Mouse (Mus musculus) Patski (cell line): ENCODE measurements around the gene Sowahb. TPM values are rescaled to one million over a fixed set of nuclear protein-coding genes. Genes with fewer than 3 reads are reported as not detected.
A peak's percentile ranks its signal among the peaks of the same experiment; 100 is the strongest.

Source experiments
- ATAC-seq: fragments of 100-300 bp; one replicate; pipeline ENCODE4 v1.8.0; 2021
- CTCF ChIA-PET: fragments of 350-600 bp; sonication (Branson Sonifier 250); formaldehyde crosslinking; loops from one replicate; lab custom pipeline; 2022; ENCODE audit warnings: inconsistent platforms; lab: Charles Lee
- POLR2A ChIA-PET: fragments of 350-600 bp; sonication (Branson Sonifier 250); formaldehyde crosslinking; loops from one replicate; lab custom pipeline; 2022; ENCODE audit warnings: antibody characterized with exemption, inconsistent platforms; lab: Charles Lee
- DNase-seq: peaks from one replicate; pipeline ENCODE4 v3.0.0-alpha.2; 2011; ENCODE audit warnings: low read depth, low spot score
- H3K27me3 ChIP-seq: fragments of 371-371 bp; one replicate; pipeline ENCODE4 v1.5.1; 2021
- CTCF ChIP-seq: fragments of 100-300 bp; IDR thresholded peaks from one replicate; pipeline ENCODE4 v1.5.1; 2021
- in situ Hi-C: fragments of 300-500 bp; cut with MboI; formaldehyde crosslinking; loops from 3 replicates; pipeline ENCODE4 v1.11.1; 2018; ENCODE audit warnings: low pct_unique_long_range_greater_than_20kb, mixed read lengths
- polyA plus RNA-seq: library from polyadenylated mRNA; unstranded; gene quantifications from one replicate; pipeline ENCODE4 v1.2.3, GENCODE M21; 2021

Sowahb gene
- polyA plus RNA-seq, 1 experiment from 2014 or later = 0.18 TPM

DNA sequence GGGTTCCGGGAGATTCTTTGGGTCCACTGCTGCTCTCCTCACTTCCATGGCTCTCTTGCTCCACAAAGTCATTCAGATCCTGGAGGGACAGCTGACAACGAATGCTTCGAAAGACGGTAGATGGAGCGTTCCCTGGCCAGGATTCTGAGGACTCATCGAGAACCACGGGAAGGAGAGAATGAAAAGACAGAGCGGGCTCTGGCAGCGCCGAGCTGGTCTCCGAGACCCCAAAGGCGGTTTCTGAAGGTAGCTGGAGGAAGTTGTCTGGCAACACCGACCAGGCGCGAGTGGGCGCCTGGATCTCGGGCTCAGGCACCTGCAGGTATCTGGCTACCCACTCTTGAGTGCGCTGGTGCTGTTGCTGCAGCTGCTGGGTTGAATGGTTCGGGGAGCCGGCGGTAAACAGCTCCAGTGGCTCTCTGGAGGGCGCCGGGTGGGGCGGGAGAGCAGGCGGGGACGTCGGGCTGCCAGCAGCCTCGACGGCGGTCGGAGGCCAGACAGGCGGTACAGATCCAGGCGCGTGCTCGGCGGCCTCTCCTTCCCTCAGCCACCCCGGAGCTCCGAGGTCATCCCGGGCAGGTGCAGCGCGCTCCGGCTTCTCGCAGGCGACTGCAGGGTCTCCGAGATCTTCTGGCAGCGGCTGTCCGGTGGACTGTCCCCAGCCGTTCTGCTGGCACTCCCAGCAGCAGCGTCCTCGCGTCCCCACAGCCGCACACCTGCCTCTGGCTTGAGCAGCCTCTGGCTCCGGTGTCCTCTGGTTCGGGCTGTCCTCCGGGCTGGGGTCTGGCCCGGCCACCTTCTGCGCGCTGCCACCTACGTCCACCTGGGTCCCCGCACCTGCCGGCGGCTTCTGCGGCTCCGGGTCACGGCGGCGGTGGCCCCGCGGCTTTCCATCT is 886 bp downstream of the Sowahb start:
- TF ChIP-seq CTCF = no peak
- POLR2A ChIA-PET = interaction anchor here (0.8 kb wide), 1 partner anchor 30 kb away, joined by 3 read pairs; no protein-coding TSS in a partner anchor
- ATAC-seq = no peak
- CTCF ChIA-PET = no interaction called here
- in situ Hi-C loops = no loop called here
- no peaks in the 10 kb centered on the region for H3K27me3 ChIP-seq
- DNase-seq = no peak

DNA sequence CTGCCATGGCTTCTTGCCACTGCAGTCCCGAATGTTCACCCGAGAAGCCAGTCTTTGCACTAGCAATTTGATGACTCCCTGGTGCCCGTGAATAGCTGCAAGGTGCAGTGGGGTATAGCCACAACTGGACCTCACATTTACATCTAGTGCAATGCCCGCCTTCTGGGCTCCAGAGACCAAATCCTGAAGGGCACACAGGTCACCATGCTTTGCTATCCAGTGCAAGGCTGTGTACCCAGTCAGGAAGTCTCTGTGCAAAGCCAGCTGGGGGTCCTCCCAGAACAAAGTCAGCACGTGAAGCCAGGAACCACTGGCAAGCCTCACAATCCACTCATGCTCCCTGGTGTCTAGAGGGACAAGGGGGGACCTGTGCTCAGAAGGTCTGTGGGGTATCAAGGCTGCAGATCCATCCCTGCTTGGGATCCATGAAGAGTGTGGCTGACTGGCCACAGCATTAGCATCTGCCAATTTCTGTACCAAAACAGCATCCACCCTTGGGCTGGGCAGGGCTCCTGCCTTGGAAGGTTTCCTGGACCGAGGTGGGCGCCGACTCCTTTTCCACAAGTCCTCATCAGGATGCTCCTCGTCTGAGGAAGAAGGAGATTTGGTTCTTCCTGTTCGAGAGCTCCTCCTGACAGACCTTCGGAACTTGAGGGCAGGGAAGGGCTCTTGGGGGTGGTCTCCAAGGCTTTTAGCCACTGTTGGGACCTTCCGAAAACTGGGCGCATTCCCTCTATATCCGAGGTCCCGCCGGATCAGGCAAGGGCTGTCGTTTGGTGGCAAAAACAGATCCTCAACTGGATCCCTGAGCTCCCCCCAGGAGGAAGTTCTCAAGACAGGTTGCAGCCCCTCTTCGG is 1.8 kb downstream of the Sowahb start:
- POLR2A ChIA-PET = interaction anchor here (0.8 kb wide), 1 partner anchor 31 kb away, joined by 3 read pairs; no protein-coding TSS in a partner anchor
- in situ Hi-C loops = no loop called here
- no peak for ATAC-seq
- DNase-seq = no peak
- no peaks in the 10 kb centered on the region for H3K27me3 ChIP-seq
- CTCF ChIA-PET = interaction anchor here (0.8 kb wide), 1 partner anchor 10 kb away, joined by 3 read pairs; no protein-coding TSS in a partner anchor
- TF ChIP-seq CTCF = no peak

DNA sequence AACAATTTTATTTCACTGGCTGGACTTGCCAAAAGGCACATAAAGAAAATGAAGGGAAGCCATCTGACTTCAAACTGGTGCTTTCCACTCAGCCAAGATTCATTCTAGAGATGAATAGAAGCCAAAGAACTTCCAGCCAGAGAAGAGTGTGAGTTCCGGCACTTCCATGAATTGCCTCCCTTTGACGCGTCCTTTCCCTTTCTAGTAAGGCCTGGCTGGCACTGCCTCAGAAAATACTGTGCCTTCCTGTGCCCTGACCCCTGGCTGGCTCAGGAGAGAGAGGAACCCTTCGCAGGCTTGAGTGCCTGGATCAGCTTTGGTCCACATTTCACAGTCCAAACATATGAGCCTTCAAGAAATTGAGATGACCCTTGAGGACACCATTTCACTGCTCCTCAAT is 2.8 kb downstream of the Sowahb start:
- ChIA-PET POLR2A (no interaction called here), CTCF (interaction anchor here (0.8 to 1.8 kb wide), 2 partner anchors 10 to 11 kb away, joined by 3 to 5 read pairs; no protein-coding TSS in a partner anchor)
- TF ChIP-seq CTCF = no peak
- no peaks in the 10 kb centered on the region for H3K27me3 ChIP-seq
- in situ Hi-C loops = no loop called here
- no peak for ATAC-seq
- DNase-seq = no peak

DNA sequence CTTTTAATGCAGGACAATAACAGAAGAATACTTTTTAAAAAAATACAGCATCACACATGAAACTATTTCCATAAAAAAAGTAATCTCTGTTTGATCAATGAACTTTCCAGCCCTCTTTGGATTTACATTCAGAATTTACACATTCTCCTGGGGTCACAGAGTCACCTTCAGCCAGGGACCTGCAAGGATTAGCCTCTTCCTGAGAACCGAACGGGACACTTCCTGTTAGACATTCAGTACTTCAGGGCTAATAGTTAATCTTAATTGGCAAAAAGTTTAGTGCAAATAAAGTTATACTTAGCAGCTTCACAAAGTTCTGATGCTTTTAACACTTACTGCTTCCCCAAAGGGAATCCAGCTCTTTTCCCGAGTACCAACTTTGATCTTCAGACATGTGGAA is 3.5 kb downstream of the Sowahb start:
- in situ Hi-C loops = no loop called here

DNA sequence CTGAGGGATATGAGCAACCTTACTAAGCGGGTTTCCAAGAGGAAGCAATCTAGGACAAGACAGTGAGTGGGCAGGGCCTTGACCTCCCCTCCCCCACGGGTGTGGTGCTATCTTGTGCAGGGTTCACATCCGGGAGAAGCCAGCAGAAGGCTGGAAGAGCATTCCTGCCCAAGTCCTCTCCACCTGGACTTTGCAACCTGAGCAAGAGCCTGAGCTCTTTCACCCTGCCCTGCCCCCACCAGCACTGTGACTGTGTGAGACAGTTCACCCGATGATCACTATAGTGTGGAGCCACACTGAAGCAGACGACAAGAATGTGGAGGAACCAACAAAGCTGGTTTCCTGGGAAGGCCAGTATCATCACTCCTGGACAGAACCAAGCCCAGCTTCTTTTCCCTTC is 4.7 kb downstream of the Sowahb start:
- DNase-seq (no peak), ATAC-seq (no peak)
- POLR2A ChIA-PET = interaction anchor here (0.6 kb wide), 1 partner anchor 26 kb away, joined by 6 read pairs; no protein-coding TSS in a partner anchor
- H3K27me3 ChIP-seq = no peaks in the 10 kb centered on the region
- CTCF ChIA-PET = interaction anchor here (1.1 to 1.3 kb wide), 2 partner anchors 10 to 13 kb away, joined by 3 to 4 read pairs; no protein-coding TSS in a partner anchor
- in situ Hi-C loops = no loop called here
- no peak for TF ChIP-seq CTCF

More for the DNA sequence above, 3.5 kb downstream of the Sowahb start:
- ChIA-PET CTCF (interaction anchor here (1.8 kb wide), 1 partner anchor 9 kb away, joined by 5 read pairs; no protein-coding TSS in a partner anchor), POLR2A (interaction anchor here (0.5 kb wide), 1 partner anchor 358 kb away, joined by 9 read pairs; the partner anchor contains the start of gene Shroom3)
- no peaks in the 10 kb centered on the region for H3K27me3 ChIP-seq
- TF ChIP-seq CTCF = no peak
- ATAC-seq = no peak
- no peak for DNase-seq

DNA sequence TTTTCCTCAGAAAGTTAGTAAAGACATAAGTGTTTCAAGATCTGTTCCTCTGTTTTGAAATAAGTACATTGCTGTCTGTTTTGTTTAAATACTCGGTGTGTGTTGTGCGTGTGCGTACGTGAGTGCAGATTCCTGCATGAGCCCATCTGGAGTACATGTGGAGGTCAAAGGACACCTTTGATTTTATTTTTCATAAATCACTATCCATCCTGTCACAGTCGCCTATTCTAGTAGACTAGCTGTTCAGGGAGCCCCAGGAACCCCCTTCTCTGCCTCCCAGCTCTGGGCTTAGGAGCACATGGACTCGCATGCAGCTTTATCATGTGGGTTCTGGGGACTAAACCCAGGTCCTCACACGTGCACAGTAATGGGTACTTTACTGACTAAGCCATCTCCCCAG is 8.6 kb downstream of the Sowahb start:
- DNase-seq = no peak
- TF ChIP-seq CTCF = no peak
- CTCF ChIA-PET = no interaction called here
- H3K27me3 ChIP-seq = no peaks in the 10 kb centered on the region
- in situ Hi-C loops = no loop called here
- no peak for ATAC-seq
- POLR2A ChIA-PET = no interaction called here

- ChIA-PET POLR2A (interaction anchor here (0.6 kb wide), 1 partner anchor 10 kb away, joined by 3 read pairs; no protein-coding TSS in a partner anchor), CTCF (no interaction called here)
- DNase-seq (no peak), ATAC-seq (peak; percentile 75)
- in situ Hi-C loops = no loop called here
- no peak for TF ChIP-seq CTCF
- H3K27me3 ChIP-seq = no peaks in the 10 kb centered on the region
These were observed 9.5 kb downstream of the Sowahb start for GRCm38 (mm10) chr5:93035285-93035684.

DNA sequence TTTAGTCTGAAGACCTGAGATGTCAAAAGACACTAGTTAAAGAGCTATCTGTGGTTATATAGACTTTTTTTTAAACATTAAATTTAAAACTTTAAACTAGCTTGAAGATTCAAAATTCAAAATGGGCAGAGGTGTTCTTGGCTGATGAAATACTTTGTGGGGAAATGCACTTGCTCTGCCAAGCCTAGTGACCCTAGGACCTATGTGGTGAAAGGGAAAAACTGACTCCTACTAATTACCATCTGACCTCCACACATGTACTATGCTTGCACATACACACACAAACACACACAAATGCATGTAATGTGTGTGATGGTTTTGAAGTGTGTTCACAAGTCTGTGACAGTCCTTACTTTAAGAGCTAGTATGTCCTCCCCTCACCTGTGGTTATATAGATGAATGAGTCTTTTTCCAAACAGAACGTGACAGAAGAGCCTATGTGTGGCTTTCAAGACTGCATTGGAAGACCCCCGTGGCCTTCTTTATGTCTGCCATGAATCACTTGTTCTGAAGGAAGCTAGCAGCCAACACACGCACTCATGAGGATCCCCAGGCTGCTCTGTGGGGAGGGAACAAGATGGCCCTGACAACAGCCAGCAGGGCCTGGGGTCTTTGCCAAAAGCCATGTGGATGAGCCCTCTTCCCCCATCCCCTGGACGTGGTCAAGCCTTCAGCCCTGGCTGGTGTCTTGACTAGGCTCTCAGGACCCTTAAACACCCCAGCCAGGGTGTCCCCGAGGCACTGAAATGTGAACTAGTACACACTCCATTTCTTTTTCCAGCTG is 11.5 kb downstream of the Sowahb start:
- POLR2A ChIA-PET = interaction anchor here (0.6 to 1.3 kb wide), 3 partner anchors 50 to 268 kb away, joined by 3 to 4 read pairs (median 3); partner anchors contain the start of gene Sept11
- DNase-seq (no peak), ATAC-seq (no peak)
- CTCF ChIA-PET = interaction anchor here (1.2 to 1.7 kb wide), 4 partner anchors 8 to 63 kb away, joined by 4 to 5 read pairs (median 4); no protein-coding TSS in a partner anchor
- H3K27me3 ChIP-seq = no peaks in the 10 kb centered on the region
- TF ChIP-seq CTCF = no peak
- in situ Hi-C loops = no loop called here

- no peaks in the 10 kb centered on the region for H3K27me3 ChIP-seq
- in situ Hi-C loops = no loop called here
- TF ChIP-seq CTCF = no peak
- ATAC-seq (no peak), DNase-seq (no peak)
- ChIA-PET CTCF (interaction anchor here (1.2 to 1.7 kb wide), 3 partner anchors 9 to 62 kb away, joined by 4 to 5 read pairs (median 4); no protein-coding TSS in a partner anchor), POLR2A (no interaction called here)
These were observed 12.2 kb downstream of the Sowahb start for GRCm38 (mm10) chr5:93032621-93033020.
